Mouse (Mus musculus): Measurements from ENCODE around the gene Tmem39a. TPM values are rescaled to one million over a fixed set of nuclear protein-coding genes. Genes with fewer than 3 reads are reported as not detected.

Tmem39a gene
- polyA plus RNA-seq, 1 experiment from 2014 or later, result 29.3 TPM

DNA sequence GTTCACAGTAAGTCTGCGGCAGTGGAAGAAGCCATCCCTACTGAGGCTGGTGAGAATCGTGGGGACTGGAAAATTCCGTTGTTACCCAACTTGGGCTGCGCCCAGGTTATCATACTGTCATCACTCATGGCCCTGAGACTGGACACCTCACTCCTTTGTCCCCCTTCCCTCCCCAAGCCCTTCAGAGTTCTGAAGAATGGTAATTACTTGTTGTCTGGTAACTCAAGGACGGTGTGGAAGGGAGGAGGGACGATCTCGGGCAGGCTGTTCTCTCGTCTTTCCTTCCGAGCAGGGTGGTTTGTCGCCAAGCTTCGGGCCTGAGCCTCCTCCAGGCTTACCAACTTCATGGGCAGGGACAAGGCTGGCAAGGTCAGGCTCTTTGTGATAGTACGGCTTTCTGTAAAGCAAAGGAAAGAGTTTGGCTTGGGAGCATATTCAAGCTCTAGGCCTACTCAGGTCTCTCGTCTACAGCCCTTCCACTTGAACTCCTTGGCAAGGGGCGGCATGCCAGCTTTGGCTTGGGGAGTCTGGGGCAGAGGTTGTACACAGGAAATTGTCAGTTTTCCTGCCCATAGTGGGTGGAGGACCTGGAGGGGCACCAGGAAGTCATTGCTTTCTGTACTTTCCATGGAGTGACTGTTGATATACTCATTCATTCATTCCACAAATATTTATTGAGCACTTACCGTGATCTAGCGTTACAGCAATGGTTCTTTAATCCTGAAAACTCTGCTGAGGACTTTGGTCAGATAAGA lies 62.4 kb downstream of the Tmem39a start:
- no peak for TF ChIP-seq CTCF (IDR thresholded peaks at IDR 0.05; ENCODE audit: low read depth)
- 89% methylated on average over 16 of the region's 16 CpGs for WGBS
- ATAC-seq, result 0 out of 2 replicates have a peak, but pooled peaks have one; percentile 19
- no peaks in the 10 kb centered on the region for H3K9me3 ChIP-seq (ENCODE audit: control insufficient read depth)
- no peaks in the 10 kb centered on the region for H3K27me3 ChIP-seq (replicated peaks; ENCODE audit: control insufficient read depth, insufficient read depth, low read length)
- H3K36me3 ChIP-seq (ENCODE audit: control insufficient read depth, insufficient read depth), result no peaks in the 10 kb centered on the region; the same call in 1 of the 2 replicates
- H3K4me3 ChIP-seq (ENCODE audit: low read depth, low read length), result no peak overlapping the region
- H3K4me1 ChIP-seq (replicated peaks; ENCODE audit: control insufficient read depth, insufficient read depth, low read length), result no peaks in the 10 kb centered on the region
- H3K27ac ChIP-seq (ENCODE audit: low read depth, low read length), result no peak overlapping the region
- no peak overlapping the region for H3K9ac ChIP-seq (ENCODE audit: low read depth, low read length)
- no peak overlapping the region for H3K4me2 ChIP-seq (replicated peaks; ENCODE audit: low read depth)

DNA sequence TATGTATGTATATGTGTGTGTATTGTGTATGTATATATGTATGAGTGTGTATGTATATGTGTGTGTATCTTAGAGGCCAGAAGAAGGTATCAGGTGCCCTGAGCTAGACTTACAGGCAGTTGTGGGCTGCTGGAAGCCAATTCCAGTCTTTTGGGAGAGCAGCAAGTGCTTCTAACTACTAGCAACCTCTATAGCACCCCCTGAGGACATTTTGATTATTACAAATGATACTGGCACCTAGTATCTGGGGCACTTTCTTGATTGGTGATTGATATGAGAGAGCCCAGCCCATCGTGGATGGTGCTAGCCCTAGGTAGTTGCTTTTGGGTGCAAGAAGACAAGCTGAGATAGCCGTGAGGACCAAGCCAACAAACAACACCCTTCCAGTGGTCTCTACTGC lies 63.8 kb downstream of the Tmem39a start:
- ATAC-seq, result no peak
- WGBS, result 68% methylated on average over 2 of the region's 2 CpGs

DNA sequence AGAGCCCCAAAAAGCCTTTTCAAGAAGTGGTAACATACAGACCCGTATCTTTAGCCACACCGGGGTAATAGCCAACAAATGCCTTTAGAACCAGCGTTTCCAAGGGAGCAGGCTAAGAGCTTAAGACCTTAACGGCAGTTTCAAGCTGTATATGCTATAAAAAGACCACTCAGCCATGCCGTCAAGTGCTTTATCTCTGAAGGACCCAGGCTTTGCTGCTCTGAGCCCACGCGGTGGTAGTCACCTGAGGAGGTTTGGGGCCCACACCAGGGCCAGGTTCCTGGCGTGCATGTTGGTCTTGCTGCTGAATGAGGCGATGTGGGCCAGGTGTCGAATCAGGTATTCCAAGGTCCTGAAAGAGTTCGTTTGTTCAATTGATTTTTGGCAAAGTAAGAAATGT lies 65.8 kb downstream of the Tmem39a start:
- no peak overlapping the region for H3K27ac ChIP-seq (ENCODE audit: low read depth, low read length)
- no peak overlapping the region for H3K4me2 ChIP-seq (replicated peaks; ENCODE audit: low read depth)
- no peaks in the 10 kb centered on the region; the same call in 1 of the 2 replicates for H3K36me3 ChIP-seq (ENCODE audit: control insufficient read depth, insufficient read depth)
- no peaks in the 10 kb centered on the region for H3K9me3 ChIP-seq (ENCODE audit: control insufficient read depth)
- no peak overlapping the region for H3K4me3 ChIP-seq (ENCODE audit: low read depth, low read length)
- H3K4me1 ChIP-seq (replicated peaks; ENCODE audit: control insufficient read depth, insufficient read depth, low read length), result no peaks in the 10 kb centered on the region
- ATAC-seq, result no peak
- WGBS, result 61% methylated on average over 11 of the region's 11 CpGs
- TF ChIP-seq CTCF (IDR thresholded peaks at IDR 0.05; ENCODE audit: low read depth), result no peak
- no peak overlapping the region for H3K9ac ChIP-seq (ENCODE audit: low read depth, low read length)
- no peaks in the 10 kb centered on the region for H3K27me3 ChIP-seq (replicated peaks; ENCODE audit: control insufficient read depth, insufficient read depth, low read length)

More for the DNA sequence above, 63.8 kb downstream of the Tmem39a start:
- TF ChIP-seq CTCF (IDR thresholded peaks at IDR 0.05; ENCODE audit: low read depth), result peak; percentile 55
- H3K27me3 ChIP-seq (replicated peaks; ENCODE audit: control insufficient read depth, insufficient read depth, low read length), result no peaks in the 10 kb centered on the region
- no peaks in the 10 kb centered on the region; the same call in 1 of the 2 replicates for H3K36me3 ChIP-seq (ENCODE audit: control insufficient read depth, insufficient read depth)
- no peak overlapping the region for H3K27ac ChIP-seq (ENCODE audit: low read depth, low read length)
- H3K4me2 ChIP-seq (replicated peaks; ENCODE audit: low read depth), result no peak overlapping the region
- H3K9ac ChIP-seq (ENCODE audit: low read depth, low read length), result no peak overlapping the region
- no peaks in the 10 kb centered on the region for H3K4me1 ChIP-seq (replicated peaks; ENCODE audit: control insufficient read depth, insufficient read depth, low read length)
- H3K9me3 ChIP-seq (ENCODE audit: control insufficient read depth), result no peaks in the 10 kb centered on the region
- no peak overlapping the region for H3K4me3 ChIP-seq (ENCODE audit: low read depth, low read length)

DNA sequence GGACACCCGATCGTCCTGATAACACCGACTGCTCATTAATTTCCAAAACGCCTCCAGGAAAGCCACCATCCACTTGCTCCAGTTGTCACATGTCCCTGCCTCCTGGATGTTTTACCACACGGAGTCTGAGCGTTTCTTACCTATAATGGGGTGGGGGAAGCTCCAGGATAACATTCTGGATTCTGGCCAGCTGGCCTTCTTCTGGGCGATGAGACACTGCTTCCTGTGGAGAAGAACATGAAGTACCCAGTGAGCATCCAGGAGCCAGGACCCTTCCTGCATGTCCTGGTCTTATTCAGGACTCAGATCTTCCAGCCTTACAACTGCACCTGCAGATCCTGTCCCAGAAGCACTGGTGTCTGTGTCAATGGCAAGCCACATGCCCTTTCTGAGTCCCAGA lies 66.9 kb downstream of the Tmem39a start:
- ATAC-seq, result no peak
- no peak overlapping the region for H3K4me3 ChIP-seq (ENCODE audit: low read depth, low read length)
- H3K27ac ChIP-seq (ENCODE audit: low read depth, low read length), result no peak overlapping the region
- WGBS, result 84% methylated on average over 7 of the region's 7 CpGs
- no peaks in the 10 kb centered on the region; the same call in 1 of the 2 replicates for H3K36me3 ChIP-seq (ENCODE audit: control insufficient read depth, insufficient read depth)
- TF ChIP-seq CTCF (IDR thresholded peaks at IDR 0.05; ENCODE audit: low read depth), result no peak
- H3K9ac ChIP-seq (ENCODE audit: low read depth, low read length), result no peak overlapping the region
- no peaks in the 10 kb centered on the region for H3K9me3 ChIP-seq (ENCODE audit: control insufficient read depth)
- no peaks in the 10 kb centered on the region for H3K27me3 ChIP-seq (replicated peaks; ENCODE audit: control insufficient read depth, insufficient read depth, low read length)
- no peaks in the 10 kb centered on the region for H3K4me1 ChIP-seq (replicated peaks; ENCODE audit: control insufficient read depth, insufficient read depth, low read length)
- H3K4me2 ChIP-seq (replicated peaks; ENCODE audit: low read depth), result no peak overlapping the region

DNA sequence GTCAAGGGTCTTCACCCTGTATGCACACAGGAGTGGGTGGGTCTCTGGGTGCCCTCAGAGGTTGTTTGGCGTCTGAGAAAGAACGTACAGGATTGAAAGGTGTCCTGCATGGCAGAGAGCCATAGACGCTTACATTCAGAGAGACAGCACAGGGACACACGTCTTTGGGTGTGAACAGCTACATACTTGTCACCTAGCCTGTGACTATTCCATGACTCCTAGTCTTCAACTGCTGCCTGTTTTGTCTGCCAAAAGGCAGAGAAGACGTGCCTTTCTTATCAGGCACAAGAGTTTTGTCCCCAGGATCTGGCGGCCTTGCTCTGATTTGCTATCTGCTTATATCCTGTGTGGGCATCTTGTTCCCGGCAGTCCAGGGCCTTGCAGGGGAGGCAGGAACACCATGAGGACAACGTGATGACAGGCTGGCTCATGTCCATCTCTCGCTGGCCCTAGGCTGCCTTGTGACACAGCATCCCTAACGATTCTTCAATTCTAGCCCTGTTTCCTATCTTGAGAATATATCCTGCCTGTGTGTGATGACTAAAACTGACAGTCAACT lies 67.4 kb downstream of the Tmem39a start:
- Histone ChIP-seq H3K9me3 (ENCODE audit: control insufficient read depth) (no peaks in the 10 kb centered on the region), H3K27me3 (replicated peaks; ENCODE audit: control insufficient read depth, insufficient read depth, low read length) (no peaks in the 10 kb centered on the region), H3K9ac (ENCODE audit: low read depth, low read length) (no peak overlapping the region), H3K4me2 (replicated peaks; ENCODE audit: low read depth) (no peak overlapping the region), H3K27ac (ENCODE audit: low read depth, low read length) (no peak overlapping the region), H3K4me3 (ENCODE audit: low read depth, low read length) (no peak overlapping the region), H3K36me3 (ENCODE audit: control insufficient read depth, insufficient read depth) (no peaks in the 10 kb centered on the region; the same call in 1 of the 2 replicates), H3K4me1 (replicated peaks; ENCODE audit: control insufficient read depth, insufficient read depth, low read length) (no peaks in the 10 kb centered on the region)
- TF ChIP-seq CTCF (IDR thresholded peaks at IDR 0.05; ENCODE audit: low read depth), result no peak
- ATAC-seq, result no peak
- WGBS, result 68% methylated on average over 10 of the region's 10 CpGs

DNA sequence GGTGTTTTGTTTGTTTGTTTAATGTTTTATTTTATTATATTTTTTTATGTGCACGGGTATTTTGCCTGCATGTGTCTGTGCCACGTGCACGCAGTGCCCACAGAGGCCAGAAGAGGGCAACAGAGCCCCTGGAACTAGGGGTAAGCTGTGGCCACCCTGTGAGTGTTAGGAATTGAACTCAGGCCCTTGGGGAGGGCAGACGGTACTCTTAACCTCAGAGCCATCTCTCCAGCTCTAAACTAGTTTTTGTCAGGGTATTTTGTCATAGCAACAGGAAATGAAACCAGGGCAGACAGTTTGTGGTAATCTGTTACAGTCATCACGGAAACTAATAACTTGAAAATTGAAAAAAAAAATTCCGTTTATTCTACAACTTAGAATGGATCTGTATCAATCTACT lies 73.6 kb downstream of the Tmem39a start:
- Histone ChIP-seq H3K27ac (ENCODE audit: low read depth, low read length) (no peak overlapping the region), H3K4me3 (ENCODE audit: low read depth, low read length) (no peak overlapping the region), H3K27me3 (replicated peaks; ENCODE audit: control insufficient read depth, insufficient read depth, low read length) (no peaks in the 10 kb centered on the region), H3K9ac (ENCODE audit: low read depth, low read length) (no peak overlapping the region), H3K4me2 (replicated peaks; ENCODE audit: low read depth) (no peak overlapping the region), H3K36me3 (ENCODE audit: control insufficient read depth, insufficient read depth) (no peaks in the 10 kb centered on the region; the same call in 1 of the 2 replicates), H3K4me1 (replicated peaks; ENCODE audit: control insufficient read depth, insufficient read depth, low read length) (no peaks in the 10 kb centered on the region), H3K9me3 (ENCODE audit: control insufficient read depth) (no peaks in the 10 kb centered on the region)
- 62% methylated on average over 6 of the region's 6 CpGs for WGBS
- TF ChIP-seq CTCF (IDR thresholded peaks at IDR 0.05; ENCODE audit: low read depth), result peak; percentile 81
- ATAC-seq, result no peak
